12 mouse cellular contexts compared by ENCODE assay signal in genomic region chr3:68469643-68470042, GRCm38 (mm10).
A peak's percentile ranks its signal among the peaks of the same experiment; 100 is the strongest.
DNase-seq lines count a peak whose midpoint lies in the region; ATAC-seq and TF ChIP-seq lines count a peak whose summit lies in the region.
"Had no signal": no experiment of that assay in that cellular context is flagged by ENCODE, and none has a peak within 500 bp of the region (broad histone marks: within the 10 kb centered on the region; RNA-seq: fewer than 3 reads in every experiment).

No protein-coding gene starts in this region.

- H3K4me1 ChIP-seq in liver, embryonic 14.5 days (replicated peaks; ENCODE audit: control insufficient read depth in 2 of 2, insufficient read depth in 2 of 2, low read length in 1 of 2), result no peaks in the 10 kb centered on the region; a peak in 1 of 4 replicates
- peaks cover 15% of the 10 kb centered on the region for H3K4me1 ChIP-seq in neural tube, embryonic 15.5 days

- TF ChIP-seq EP300 in liver, embryonic 14.5 days (IDR thresholded peaks at IDR 0.05; ENCODE audit: low read depth), result no peak

- no peaks in the 10 kb centered on the region for H3K27me3 ChIP-seq in liver, embryonic 14.5 days (ENCODE audit: control insufficient read depth, insufficient read depth, low read length)
- no peaks in the 10 kb centered on the region for H3K27me3 ChIP-seq in neural tube, embryonic 15.5 days (replicated peaks)

- DNase-seq in liver, embryonic 14.5 days (ENCODE audit: low read depth in 3 of 3, low spot score in 3 of 3), result no peak
- DNase-seq in liver, result no peak
- peak; percentile 58 for DNase-seq in brain, adult 2 months (ENCODE audit: low read depth, low spot score)
- peak; percentile 15 for DNase-seq in heart, postnatal 4 days
- DNase-seq in adrenal gland, postnatal 10 days, result no peak
- DNase-seq: adrenal gland, postnatal 25 days; thymus, postnatal 4 days had no signal

- H3K4me3 ChIP-seq in liver, embryonic 14.5 days (ENCODE audit: insufficient read depth in 1 of 2, low read depth in 2 of 2, low read length in 2 of 2), result no peak overlapping the region
- no peak overlapping the region for H3K4me3 ChIP-seq in neural tube, embryonic 15.5 days (replicated peaks)
- H3K4me3 ChIP-seq: forebrain, embryonic 13.5 days had no signal

- no peak overlapping the region for H3K4me2 ChIP-seq in liver, embryonic 14.5 days (ENCODE audit: low read depth)
- H3K4me2 ChIP-seq in neural tube, embryonic 15.5 days, result no peak overlapping the region
- H3K4me2 ChIP-seq: forebrain, embryonic 13.5 days; midbrain, embryonic 11.5 days had no signal

- no peaks in the 10 kb centered on the region for H3K9me3 ChIP-seq in liver, embryonic 14.5 days (ENCODE audit: control insufficient read depth, low read length)
- no peaks in the 10 kb centered on the region for H3K9me3 ChIP-seq in neural tube, embryonic 15.5 days (replicated peaks)
- H3K9me3 ChIP-seq: forebrain, embryonic 13.5 days; hindbrain, embryonic 10.5 days had no signal

- WGBS in liver, embryonic 14.5 days (ENCODE audit: insufficient replicate concordance), result 49% methylated on average over 1 of the region's 1 CpGs
- 89% methylated on average over 1 of the region's 1 CpGs for WGBS in neural tube, embryonic 15.5 days

- TF ChIP-seq CTCF in liver, embryonic 14.5 days (IDR thresholded peaks at IDR 0.05; ENCODE audit: low read depth), result peak; percentile 27; the same call in 1 of the 2 replicates

- ATAC-seq in liver, embryonic 14.5 days (ENCODE audit: insufficient read depth), result no peak
- 0 out of 2 replicates have a peak, but pooled peaks have one; percentile 6 for ATAC-seq in megakaryocyte progenitor cell, adult 5-6 weeks (replicated peaks; ENCODE audit: poor library complexity)
- ATAC-seq in neural tube, embryonic 15.5 days (ENCODE audit: low FRiP score), result no peak
- ATAC-seq: forebrain, embryonic 13.5 days had no signal

- H3K27ac ChIP-seq in liver, embryonic 14.5 days, result no peak overlapping the region
- no peak overlapping the region for H3K27ac ChIP-seq in neural tube, embryonic 15.5 days (replicated peaks)
- H3K27ac ChIP-seq: forebrain, embryonic 13.5 days; hindbrain, embryonic 10.5 days had no signal

- no peak overlapping the region for H3K9ac ChIP-seq in liver, embryonic 14.5 days (replicated peaks)
- H3K9ac ChIP-seq in neural tube, embryonic 15.5 days (replicated peaks), result no peak overlapping the region
- H3K9ac ChIP-seq: forebrain, embryonic 13.5 days had no signal

- no peaks in the 10 kb centered on the region for H3K36me3 ChIP-seq in liver, embryonic 14.5 days (replicated peaks; ENCODE audit: control insufficient read depth, insufficient read depth, low read depth)
- no peaks in the 10 kb centered on the region for H3K36me3 ChIP-seq in neural tube, embryonic 15.5 days
- H3K36me3 ChIP-seq: hindbrain, embryonic 10.5 days had no signal

Comparison
In these comparisons a context has a peak if more than half of its experiments do, and no peak if none do; other contexts are left out.
1. DNase-seq: peak in brain, adult 2 months (single experiment) and heart, postnatal 4 days (single experiment); none in liver, embryonic 14.5 days (0 of 3), liver (single experiment) and adrenal gland, postnatal 10 days (single experiment).